Mouse (Mus musculus): ENCODE results near the gene Camkmt. TPM values are rescaled to one million over a fixed set of nuclear protein-coding genes. Genes with fewer than 3 reads are reported as not detected.

Camkmt gene
- total RNA-seq, 2 experiments from 2014 or later = 13.1 to 13.6 TPM

DNA sequence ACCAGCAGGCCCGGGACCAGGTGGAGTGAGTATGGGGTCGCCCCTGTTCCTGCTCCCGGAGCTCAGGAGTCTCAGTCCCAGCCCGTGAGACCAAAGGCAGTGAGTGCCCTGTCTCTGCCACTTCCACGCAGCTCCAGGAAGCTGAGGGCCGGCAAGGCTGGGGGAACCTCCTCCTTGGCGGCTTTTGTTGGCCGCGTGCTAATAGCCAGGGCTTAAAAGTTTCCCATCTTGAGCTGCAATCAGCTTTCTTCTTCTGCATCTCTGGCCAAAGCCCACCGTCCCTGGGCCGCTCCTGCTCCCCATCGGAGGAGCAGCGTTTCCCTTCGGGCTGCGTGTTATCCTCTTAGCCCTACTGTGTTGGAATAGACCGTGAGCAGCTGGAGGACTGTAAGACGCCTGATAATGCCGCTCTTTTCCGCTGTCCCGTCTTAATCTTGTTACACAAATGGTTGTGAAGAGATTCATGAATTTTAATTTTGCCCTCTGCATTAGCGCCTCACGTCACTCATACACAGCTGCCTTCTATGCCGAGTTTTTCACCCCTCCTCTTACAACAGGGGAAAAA lies 364.1 kb downstream of the Camkmt start:
- DNase-seq (ENCODE audit: low spot score in 2 of 2) = no peak
- Histone ChIP-seq H3K4me3 (peak overlapping the region; percentile 23), H3K27ac (no peak overlapping the region)
- no peak for TF ChIP-seq CTCF (conservative IDR thresholded peaks at IDR 0.05)

DNA sequence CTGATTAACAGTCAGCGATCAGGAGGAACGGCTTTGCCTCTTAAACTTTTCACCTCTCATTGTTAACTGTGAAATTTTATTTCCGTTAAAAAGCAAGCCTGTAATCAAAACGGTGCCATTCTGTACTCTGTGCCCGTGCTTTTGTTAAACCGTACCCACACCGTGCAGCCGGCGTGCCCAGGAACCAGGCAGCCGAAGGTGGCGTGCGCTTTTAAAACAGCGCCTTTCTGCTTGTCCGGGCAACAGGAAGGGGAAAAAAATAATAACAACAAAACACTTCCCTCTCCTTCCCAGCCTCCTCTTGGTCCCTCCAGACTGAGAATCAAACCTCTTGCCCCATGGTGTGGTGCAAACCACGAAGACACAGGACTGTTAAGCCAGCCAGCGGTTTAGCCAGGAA lies 364.7 kb downstream of the Camkmt start:
- Histone ChIP-seq H3K27ac (no peak overlapping the region), H3K4me3 (no peak overlapping the region; the same call in 1 of the 2 replicates)
- DNase-seq (ENCODE audit: low spot score in 2 of 2) = no peak
- TF ChIP-seq CTCF (conservative IDR thresholded peaks at IDR 0.05) = no peak

GRCm38 (mm10) chr17:85458075-85458474 lies 367.7 kb downstream of the Camkmt start:
- no peak overlapping the region for H3K27ac ChIP-seq
- no peak for TF ChIP-seq CTCF (conservative IDR thresholded peaks at IDR 0.05)
- no peak overlapping the region for H3K4me3 ChIP-seq
- DNase-seq (ENCODE audit: low spot score in 2 of 2) = no peak

- TF ChIP-seq CTCF (conservative IDR thresholded peaks at IDR 0.05) = no peak
These were observed 368.2 kb downstream of the Camkmt start for GRCm38 (mm10) chr17:85458589-85458988.

DNA sequence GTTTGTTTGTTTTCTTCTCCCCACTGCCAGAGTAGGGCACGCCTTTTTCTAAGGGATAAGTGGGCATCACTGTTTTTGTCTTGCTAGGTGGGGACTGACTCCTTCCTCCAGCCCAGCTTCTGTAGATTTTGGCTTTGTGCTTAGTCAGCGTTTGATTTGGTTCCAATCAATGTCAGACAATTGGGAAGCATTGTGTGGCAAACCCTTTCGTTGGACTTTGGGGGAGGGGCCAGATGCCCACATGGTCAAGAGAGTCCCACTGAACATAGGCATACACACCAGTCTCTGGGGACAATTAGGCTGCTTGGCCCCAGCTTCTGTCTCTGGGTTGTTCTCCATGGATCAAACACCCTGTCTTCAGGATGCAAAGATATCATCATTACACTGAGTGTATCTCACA lies 371.2 kb downstream of the Camkmt start:
- TF ChIP-seq CTCF (conservative IDR thresholded peaks at IDR 0.05) = no peak
- Histone ChIP-seq H3K4me3 (no peak overlapping the region), H3K27ac (no peak overlapping the region)
- no peak for DNase-seq (ENCODE audit: low spot score in 2 of 2)

More at GRCm38 (mm10) chr17:85458589-85458988, 368.2 kb downstream of the Camkmt start:
- no peak for DNase-seq (ENCODE audit: low spot score in 2 of 2)
- no peak overlapping the region for H3K27ac ChIP-seq
- H3K4me3 ChIP-seq = no peak overlapping the region

DNA sequence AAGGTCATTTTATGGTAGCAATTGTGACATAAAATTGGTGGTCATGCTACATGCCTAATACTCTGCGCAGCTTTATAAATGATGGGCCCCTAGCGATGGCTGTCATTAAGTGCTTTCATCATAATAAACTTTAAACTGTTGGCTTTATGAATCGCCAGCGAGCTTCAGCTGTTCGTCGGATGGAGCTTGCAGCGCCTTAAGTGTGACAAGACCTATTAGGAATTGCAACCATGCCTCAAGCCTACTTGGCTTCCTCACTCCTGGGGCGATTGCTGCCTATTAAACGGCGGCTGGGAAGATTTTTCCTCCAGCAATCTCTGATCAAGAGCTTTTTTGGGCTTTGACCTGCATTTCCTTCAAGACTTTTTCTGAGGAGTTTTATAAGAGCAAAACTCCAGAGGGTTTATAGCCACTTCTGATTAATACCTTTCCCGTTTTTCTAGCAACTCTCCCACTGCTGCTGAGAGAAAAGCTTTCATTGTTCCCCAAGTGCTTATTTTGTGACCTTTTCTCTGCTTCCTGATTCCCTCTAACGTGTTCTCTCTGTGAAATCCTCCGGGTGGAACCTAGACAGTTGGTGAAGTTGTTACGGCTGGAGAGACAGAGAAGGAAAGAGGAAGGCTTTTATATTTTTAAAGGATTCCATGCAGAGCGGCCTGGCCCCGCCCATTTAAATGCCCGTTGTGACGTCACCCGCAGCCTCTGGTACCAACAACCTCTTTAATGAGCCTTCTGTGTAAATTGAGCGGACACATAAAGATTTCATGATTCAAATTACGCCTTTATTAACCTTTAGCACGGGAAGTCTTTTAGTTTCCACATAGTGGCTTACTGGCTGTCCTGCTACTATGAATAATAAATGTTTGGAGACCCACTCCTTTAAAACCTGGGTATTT lies 373.4 kb downstream of the Camkmt start:
- Histone ChIP-seq H3K27ac (no peak overlapping the region), H3K4me3 (peak overlapping the region; percentile 14; the same call in 1 of the 2 replicates)
- no peak for DNase-seq (ENCODE audit: low spot score in 2 of 2)
- no peak for TF ChIP-seq CTCF (conservative IDR thresholded peaks at IDR 0.05)

DNA sequence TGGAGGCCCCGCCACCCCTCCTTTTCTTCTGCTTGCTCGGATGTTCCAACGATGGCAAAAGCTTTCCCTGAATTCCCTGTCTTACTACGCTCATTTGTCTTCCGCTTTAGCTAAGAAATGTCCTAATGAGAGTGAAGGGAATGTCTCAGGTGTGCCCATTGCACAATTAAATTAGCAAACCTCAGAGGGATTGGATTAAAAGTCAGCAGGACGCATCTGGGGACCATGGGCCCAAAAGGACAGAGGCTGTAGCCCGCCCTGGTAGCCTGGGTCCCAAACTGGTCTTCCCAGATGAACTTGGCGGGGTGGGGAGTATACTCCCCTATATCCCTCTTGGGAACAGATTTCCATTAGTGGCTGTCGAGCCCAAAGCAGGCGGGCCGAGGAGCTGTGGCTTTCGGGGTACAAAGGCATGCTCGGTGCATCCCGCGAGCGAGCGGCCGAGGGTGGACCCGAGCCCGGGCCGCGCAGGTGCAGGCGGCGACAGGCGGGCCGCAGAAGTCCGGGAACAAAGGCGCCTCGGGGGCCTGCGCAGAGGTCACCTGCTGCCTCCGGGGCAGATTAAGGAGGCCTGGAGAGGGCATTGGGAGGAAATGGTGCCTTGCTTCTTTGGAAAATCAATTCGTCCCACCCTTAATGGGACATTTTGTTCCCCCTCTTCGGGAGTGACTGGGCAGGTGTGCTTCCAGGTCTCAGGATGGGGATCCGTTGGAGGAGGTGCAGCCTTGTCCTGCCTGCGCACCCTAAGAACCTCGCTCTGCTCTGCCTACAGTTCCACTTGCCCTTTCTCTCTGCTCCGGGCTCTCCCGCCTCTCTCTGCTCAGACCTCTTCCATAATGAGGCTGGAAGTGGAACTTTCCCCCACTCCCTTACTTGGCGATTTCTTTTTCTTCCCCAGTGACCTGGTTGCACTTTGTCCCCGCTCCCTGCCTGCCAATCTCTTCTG lies 374.4 kb downstream of the Camkmt start:
- no peak for TF ChIP-seq CTCF (conservative IDR thresholded peaks at IDR 0.05)
- H3K4me3 ChIP-seq = no peak overlapping the region; the same call in 1 of the 2 replicates
- DNase-seq (ENCODE audit: low spot score in 2 of 2) = no peak
- no peak overlapping the region for H3K27ac ChIP-seq

GRCm38 (mm10) chr17:85469776-85470175 lies 379.4 kb downstream of the Camkmt start:
- peak; percentile 27; the same call in 1 of the 2 replicates for TF ChIP-seq CTCF (conservative IDR thresholded peaks at IDR 0.05)
- H3K27ac ChIP-seq = no peak overlapping the region
- H3K4me3 ChIP-seq = no peak overlapping the region
- no peak for DNase-seq (ENCODE audit: low spot score in 2 of 2)

DNA sequence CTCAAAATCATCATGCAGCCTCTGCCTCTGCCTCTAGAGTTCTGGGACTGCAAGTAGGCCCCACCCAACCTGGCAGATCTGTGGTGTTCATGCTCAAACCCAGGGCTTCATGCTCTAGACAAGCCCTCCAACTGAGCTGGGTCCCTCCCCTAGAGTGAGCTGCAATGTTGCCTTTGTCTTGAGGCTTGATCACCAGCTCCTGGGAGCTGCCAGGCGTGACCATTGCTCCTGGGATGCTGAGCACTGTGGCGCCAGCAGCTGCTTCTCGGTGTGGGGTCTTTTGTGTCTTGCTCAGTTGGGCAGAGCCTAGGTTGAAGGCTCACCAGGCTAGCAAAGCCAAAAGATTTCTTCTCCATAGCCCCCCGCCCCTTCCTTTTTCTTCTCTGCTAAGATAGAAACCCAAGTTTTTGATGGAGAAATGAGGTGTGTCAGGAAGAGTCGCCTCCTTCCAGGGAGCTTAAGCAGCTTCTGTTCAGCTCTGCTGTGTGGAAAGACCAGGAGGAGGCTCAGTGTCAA lies 382.4 kb downstream of the Camkmt start:
- Histone ChIP-seq H3K4me3 (no peak overlapping the region), H3K27ac (no peak overlapping the region)
- no peak for TF ChIP-seq CTCF (conservative IDR thresholded peaks at IDR 0.05)
- DNase-seq (ENCODE audit: low spot score in 2 of 2) = no peak

DNA sequence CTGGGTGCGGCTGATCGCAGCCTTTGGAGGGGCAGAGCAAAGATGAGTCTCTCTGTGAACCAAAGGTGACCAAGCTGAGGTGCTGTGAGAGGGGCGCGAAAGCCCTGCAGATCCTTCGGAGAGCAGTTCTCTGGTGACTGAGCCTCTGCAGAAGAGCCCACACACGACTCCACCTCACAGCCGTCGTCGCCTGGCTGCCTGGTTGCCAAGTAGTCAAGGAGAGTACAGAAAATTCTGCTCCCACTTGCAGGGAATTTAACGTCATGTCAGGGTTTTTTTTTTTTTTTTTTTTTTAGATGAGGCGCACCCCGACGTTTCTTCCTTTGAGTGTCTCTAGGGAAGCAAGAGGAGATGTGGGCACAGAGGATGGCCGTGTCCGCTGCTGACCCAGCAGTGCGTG lies 382.9 kb downstream of the Camkmt start:
- Histone ChIP-seq H3K4me3 (no peak overlapping the region), H3K27ac (no peak overlapping the region)
- no peak for TF ChIP-seq CTCF (conservative IDR thresholded peaks at IDR 0.05)
- no peak for DNase-seq (ENCODE audit: low spot score in 2 of 2)

GRCm38 (mm10) chr17:85473881-85474280 lies 383.5 kb downstream of the Camkmt start:
- no peak overlapping the region for H3K27ac ChIP-seq
- no peak for TF ChIP-seq CTCF (conservative IDR thresholded peaks at IDR 0.05)
- no peak for DNase-seq (ENCODE audit: low spot score in 2 of 2)
- no peak overlapping the region for H3K4me3 ChIP-seq

DNA sequence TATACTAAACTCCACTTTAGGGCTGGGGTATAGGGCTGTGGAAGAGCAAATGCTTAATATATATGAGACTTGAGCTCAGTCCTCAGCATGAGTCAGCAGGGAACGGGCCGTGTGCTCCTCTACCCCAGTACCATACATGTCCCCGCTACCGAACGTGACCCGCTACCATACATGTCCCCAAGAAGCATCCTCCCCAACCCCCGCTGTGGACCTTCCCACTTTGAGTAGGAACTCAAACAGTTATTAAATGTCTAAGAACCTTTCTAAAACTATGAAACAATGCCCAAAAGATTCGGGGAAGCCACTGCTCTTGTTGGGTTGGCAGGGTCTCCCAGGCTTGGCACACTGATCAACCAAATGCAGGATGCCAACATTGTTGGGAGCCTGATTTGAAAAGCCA lies 390.9 kb downstream of the Camkmt start:
- DNase-seq (ENCODE audit: low spot score in 2 of 2) = no peak
- no peak overlapping the region for H3K4me3 ChIP-seq
- H3K27ac ChIP-seq = no peak overlapping the region
- no peak for TF ChIP-seq CTCF (conservative IDR thresholded peaks at IDR 0.05)
